Mouse (Mus musculus): ENCODE results near the gene Kat2b. TPM values are rescaled to one million over a fixed set of nuclear protein-coding genes. Genes with fewer than 3 reads are reported as not detected.
"Not testable (repeated sequence)": the region's sequence is repeated elsewhere in the genome, so short reads cannot be mapped to it uniquely, and the experiment has no call there.

Gene Kat2b
- total RNA-seq, 2 experiments from 2014 or later: 41.4 to 57.9 TPM

GRCm38 (mm10) chr17:53596314-53596882, 29.7 kb downstream of the Kat2b start:
- ATAC-seq (ENCODE audit: poor library complexity, severe bottlenecking): no peak

GRCm38 (mm10) chr17:53596941-53597790, 30.5 kb downstream of the Kat2b start:
- no peak for ATAC-seq (ENCODE audit: poor library complexity, severe bottlenecking)

GRCm38 (mm10) chr17:53598571-53598970, 31.9 kb downstream of the Kat2b start:
- no peak for ATAC-seq (ENCODE audit: poor library complexity, severe bottlenecking)

- ATAC-seq (ENCODE audit: poor library complexity, severe bottlenecking): not testable (repeated sequence)
These were observed 36.6 kb downstream of the Kat2b start for GRCm38 (mm10) chr17:53603236-53603635.

- ATAC-seq (ENCODE audit: poor library complexity, severe bottlenecking): not testable (repeated sequence)
These were observed 39.4 kb downstream of the Kat2b start for GRCm38 (mm10) chr17:53606082-53606481.

- ATAC-seq (ENCODE audit: poor library complexity, severe bottlenecking): not testable (repeated sequence)
These were observed 42.3 kb downstream of the Kat2b start for GRCm38 (mm10) chr17:53608924-53609323.

- ATAC-seq (ENCODE audit: poor library complexity, severe bottlenecking): no peak
These were observed 50.8 kb downstream of the Kat2b start for GRCm38 (mm10) chr17:53617295-53617957.

- peak; percentile 77 for ATAC-seq (ENCODE audit: poor library complexity, severe bottlenecking)
These were observed 51.7 kb downstream of the Kat2b start for GRCm38 (mm10) chr17:53618369-53618768.

- no peak for ATAC-seq (ENCODE audit: poor library complexity, severe bottlenecking)
These were observed 52.7 kb downstream of the Kat2b start for GRCm38 (mm10) chr17:53619391-53619790.

GRCm38 (mm10) chr17:53620611-53621010, 54.0 kb downstream of the Kat2b start:
- ATAC-seq (ENCODE audit: poor library complexity, severe bottlenecking): no peak

- no peak for ATAC-seq (ENCODE audit: poor library complexity, severe bottlenecking)
These were observed 55.5 kb downstream of the Kat2b start for GRCm38 (mm10) chr17:53622125-53622524.

GRCm38 (mm10) chr17:53623762-53624161, 57.1 kb downstream of the Kat2b start:
- no peak for ATAC-seq (ENCODE audit: poor library complexity, severe bottlenecking)

GRCm38 (mm10) chr17:53626160-53626559, 59.5 kb downstream of the Kat2b start:
- ATAC-seq (ENCODE audit: poor library complexity, severe bottlenecking): 0 out of 2 replicates have a peak, but pooled peaks have one; percentile 21

GRCm38 (mm10) chr17:53627497-53627896, 60.8 kb downstream of the Kat2b start:
- ATAC-seq (ENCODE audit: poor library complexity, severe bottlenecking): no peak

GRCm38 (mm10) chr17:53628131-53628530, 61.5 kb downstream of the Kat2b start:
- ATAC-seq (ENCODE audit: poor library complexity, severe bottlenecking): no peak

- no peak for ATAC-seq (ENCODE audit: poor library complexity, severe bottlenecking)
These were observed 64.7 kb downstream of the Kat2b start for GRCm38 (mm10) chr17:53631344-53631743.

GRCm38 (mm10) chr17:53643360-53643759, 76.7 kb downstream of the Kat2b start:
- ATAC-seq (ENCODE audit: poor library complexity, severe bottlenecking): no peak

- ATAC-seq (ENCODE audit: poor library complexity, severe bottlenecking): no peak
These were observed 83.6 kb downstream of the Kat2b start for GRCm38 (mm10) chr17:53650251-53650661.

- ATAC-seq (ENCODE audit: poor library complexity, severe bottlenecking): no peak
These were observed 87.9 kb downstream of the Kat2b start for GRCm38 (mm10) chr17:53654596-53654995.

- no peak for ATAC-seq (ENCODE audit: poor library complexity, severe bottlenecking)
These were observed 88.4 kb downstream of the Kat2b start for GRCm38 (mm10) chr17:53655081-53655480.

GRCm38 (mm10) chr17:53655959-53656358, 89.3 kb downstream of the Kat2b start:
- no peak for ATAC-seq (ENCODE audit: poor library complexity, severe bottlenecking)

Measured in megakaryocyte, adult 5-6 weeks (primary cell).